Mouse (Mus musculus): ENCODE data around the gene 9930022D16Rik. TPM values are rescaled to one million over a fixed set of nuclear protein-coding genes. Genes with fewer than 3 reads are reported as not detected.
A peak's percentile ranks its signal among the peaks of the same experiment; 100 is the strongest.

Gene 9930022D16Rik
- polyA plus RNA-seq, 1 experiment from 2014 or later, result not detected

GRCm38 (mm10) chr11:109377477-109377876, 36.2 kb upstream of the 9930022D16Rik start:
- Histone ChIP-seq H3K27ac (ENCODE audit: low read depth, low read length) (peak overlapping the region; percentile 14; the same call in 1 of the 2 replicates), H3K4me1 (ENCODE audit: control insufficient read depth, insufficient read depth, low read length) (peaks cover 15% of the 10 kb centered on the region), H3K4me2 (ENCODE audit: low read length) (no peak overlapping the region), H3K4me3 (ENCODE audit: low read depth, low read length) (no peak overlapping the region), H3K27me3 (replicated peaks; ENCODE audit: control insufficient read depth, insufficient read depth, low read length) (no peaks in the 10 kb centered on the region), H3K9me3 (replicated peaks; ENCODE audit: control insufficient read depth, low read length) (no peaks in the 10 kb centered on the region), H3K9ac (ENCODE audit: low read length) (no peak overlapping the region; the same call in 1 of the 2 replicates), H3K36me3 (ENCODE audit: control insufficient read depth, insufficient read depth, low read length) (0 out of 2 replicates have a peak, but pooled peaks cover 3% of the 10 kb centered on the region)
- WGBS, result 33% methylated on average over 10 of the region's 10 CpGs
- ATAC-seq, result 0 out of 2 replicates have a peak, but pooled peaks have one; percentile 46
- DNase-seq (ENCODE audit: low spot score), result peak; percentile 25

- Histone ChIP-seq H3K27me3 (replicated peaks; ENCODE audit: control insufficient read depth, insufficient read depth, low read length) (no peaks in the 10 kb centered on the region), H3K4me2 (ENCODE audit: low read length) (no peak overlapping the region), H3K4me1 (ENCODE audit: control insufficient read depth, insufficient read depth, low read length) (peaks cover 15% of the 10 kb centered on the region), H3K4me3 (ENCODE audit: low read depth, low read length) (no peak overlapping the region), H3K36me3 (ENCODE audit: control insufficient read depth, insufficient read depth, low read length) (0 out of 2 replicates have a peak, but pooled peaks cover 3% of the 10 kb centered on the region), H3K9ac (ENCODE audit: low read length) (no peak overlapping the region), H3K9me3 (replicated peaks; ENCODE audit: control insufficient read depth, low read length) (no peaks in the 10 kb centered on the region), H3K27ac (ENCODE audit: low read depth, low read length) (no peak overlapping the region)
- ATAC-seq, result no peak
- 72% methylated on average over 7 of the region's 7 CpGs for WGBS
- DNase-seq (ENCODE audit: low spot score), result no peak
Measured at GRCm38 (mm10) chr11:109378051-109378450, 35.7 kb upstream of the 9930022D16Rik start.

DNA sequence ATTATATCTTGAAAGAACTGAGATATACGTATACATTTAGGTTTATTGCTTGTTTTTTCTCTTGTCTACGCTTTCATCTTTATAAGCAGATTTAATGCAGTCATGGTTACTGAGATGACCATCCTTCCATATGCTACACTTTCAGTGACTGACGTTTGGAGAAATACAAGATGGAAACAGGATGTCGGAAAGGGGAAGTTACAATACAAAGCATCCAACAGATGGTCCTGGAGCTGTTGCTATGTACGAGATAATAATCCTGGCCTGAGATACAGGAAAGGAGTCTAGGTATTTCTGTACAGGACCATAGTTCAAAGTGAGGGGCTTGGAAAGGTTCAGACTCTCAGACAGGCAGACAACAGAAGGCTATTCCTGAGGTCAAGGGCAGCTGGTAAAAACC, 33.1 kb upstream of the 9930022D16Rik start:
- no peak overlapping the region for H3K27ac ChIP-seq (ENCODE audit: low read depth, low read length)
- DNase-seq (ENCODE audit: low spot score) (no peak), ATAC-seq (no peak)
- H3K4me1 ChIP-seq (ENCODE audit: control insufficient read depth, insufficient read depth, low read length), result peaks cover 15% of the 10 kb centered on the region
- H3K4me3 ChIP-seq (ENCODE audit: low read depth, low read length), result no peak overlapping the region
- H3K27me3 ChIP-seq (replicated peaks; ENCODE audit: control insufficient read depth, insufficient read depth, low read length), result no peaks in the 10 kb centered on the region
- no peak overlapping the region for H3K9ac ChIP-seq (ENCODE audit: low read length)
- 82% methylated on average over 5 of the region's 5 CpGs for WGBS
- H3K4me2 ChIP-seq (ENCODE audit: low read length), result no peak overlapping the region
- no peaks in the 10 kb centered on the region for H3K9me3 ChIP-seq (replicated peaks; ENCODE audit: control insufficient read depth, low read length)
- no peaks in the 10 kb centered on the region for H3K36me3 ChIP-seq (ENCODE audit: control insufficient read depth, insufficient read depth, low read length)

DNA sequence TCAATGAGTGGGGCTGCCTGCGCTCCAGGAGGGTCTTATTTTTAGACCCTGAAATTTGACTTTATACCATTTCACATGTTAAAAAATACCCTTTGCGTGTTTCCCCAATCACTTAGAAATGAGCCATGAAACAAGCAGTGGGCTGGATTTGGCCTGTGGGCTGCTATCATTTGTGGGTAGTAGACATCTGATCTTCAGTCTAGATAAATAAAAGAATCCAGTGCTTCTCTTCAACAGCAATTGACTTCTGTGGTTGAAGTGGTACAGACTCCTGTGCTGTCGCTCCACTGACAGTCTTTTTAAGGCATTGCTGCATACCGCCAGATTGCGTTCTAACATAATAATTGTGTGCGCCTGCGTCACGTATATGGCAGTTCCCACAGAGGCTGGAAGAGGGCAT, 28.4 kb upstream of the 9930022D16Rik start:
- H3K4me3 ChIP-seq (ENCODE audit: low read depth, low read length), result no peak overlapping the region
- H3K27me3 ChIP-seq (replicated peaks; ENCODE audit: control insufficient read depth, insufficient read depth, low read length), result no peaks in the 10 kb centered on the region
- DNase-seq (ENCODE audit: low spot score) (no peak), ATAC-seq (no peak)
- 90% methylated on average over 8 of the region's 8 CpGs for WGBS
- no peak overlapping the region for H3K27ac ChIP-seq (ENCODE audit: low read depth, low read length)
- no peak overlapping the region for H3K4me2 ChIP-seq (ENCODE audit: low read length)
- H3K36me3 ChIP-seq (ENCODE audit: control insufficient read depth, insufficient read depth, low read length), result no peaks in the 10 kb centered on the region
- H3K9ac ChIP-seq (ENCODE audit: low read length), result no peak overlapping the region
- H3K4me1 ChIP-seq (ENCODE audit: control insufficient read depth, insufficient read depth, low read length), result no peaks in the 10 kb centered on the region
- no peaks in the 10 kb centered on the region for H3K9me3 ChIP-seq (replicated peaks; ENCODE audit: control insufficient read depth, low read length)

GRCm38 (mm10) chr11:109389046-109389445, 24.7 kb upstream of the 9930022D16Rik start:
- Histone ChIP-seq H3K27me3 (replicated peaks; ENCODE audit: control insufficient read depth, insufficient read depth, low read length) (no peaks in the 10 kb centered on the region), H3K36me3 (ENCODE audit: control insufficient read depth, insufficient read depth, low read length) (peaks cover 5% of the 10 kb centered on the region; the same call in 1 of the 2 replicates), H3K27ac (ENCODE audit: low read depth, low read length) (no peak overlapping the region), H3K9ac (ENCODE audit: low read length) (no peak overlapping the region), H3K4me3 (ENCODE audit: low read depth, low read length) (no peak overlapping the region), H3K9me3 (replicated peaks; ENCODE audit: control insufficient read depth, low read length) (no peaks in the 10 kb centered on the region), H3K4me2 (ENCODE audit: low read length) (no peak overlapping the region), H3K4me1 (ENCODE audit: control insufficient read depth, insufficient read depth, low read length) (no peaks in the 10 kb centered on the region)
- 92% methylated on average over 5 of the region's 5 CpGs for WGBS
- DNase-seq (ENCODE audit: low spot score), result no peak
- no peak for ATAC-seq

DNA sequence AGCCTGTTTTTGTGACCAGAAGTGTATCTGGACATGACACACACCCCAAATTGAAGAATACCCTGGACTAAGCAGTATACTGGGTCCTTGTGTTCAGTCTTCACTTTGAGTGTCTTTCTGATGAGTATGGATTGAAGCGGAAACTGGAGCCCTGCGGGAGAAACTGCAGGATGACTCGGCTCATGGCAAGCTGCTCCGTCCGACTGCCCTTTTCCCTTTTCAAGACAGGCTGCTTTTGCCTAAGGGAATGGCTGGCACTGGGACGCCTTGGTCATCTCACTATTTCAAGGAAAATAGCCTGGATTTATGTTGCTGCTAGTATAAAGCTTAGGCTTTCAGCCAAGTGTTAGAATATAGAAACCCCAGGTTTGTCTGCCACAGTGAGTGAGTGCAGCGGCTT, 22.5 kb upstream of the 9930022D16Rik start:
- no peak overlapping the region for H3K4me2 ChIP-seq (ENCODE audit: low read length)
- no peak overlapping the region for H3K27ac ChIP-seq (ENCODE audit: low read depth, low read length)
- H3K36me3 ChIP-seq (ENCODE audit: control insufficient read depth, insufficient read depth, low read length), result peaks cover 14% of the 10 kb centered on the region
- 88% methylated on average over 7 of the region's 7 CpGs for WGBS
- no peaks in the 10 kb centered on the region for H3K9me3 ChIP-seq (replicated peaks; ENCODE audit: control insufficient read depth, low read length)
- no peak for DNase-seq (ENCODE audit: low spot score)
- H3K9ac ChIP-seq (ENCODE audit: low read length), result no peak overlapping the region
- H3K4me3 ChIP-seq (ENCODE audit: low read depth, low read length), result no peak overlapping the region
- no peak for ATAC-seq
- no peaks in the 10 kb centered on the region for H3K4me1 ChIP-seq (ENCODE audit: control insufficient read depth, insufficient read depth, low read length)
- no peaks in the 10 kb centered on the region for H3K27me3 ChIP-seq (replicated peaks; ENCODE audit: control insufficient read depth, insufficient read depth, low read length)

GRCm38 (mm10) chr11:109391760-109392159, 22.0 kb upstream of the 9930022D16Rik start:
- WGBS, result 74% methylated on average over 7 of the region's 7 CpGs
- H3K27ac ChIP-seq (ENCODE audit: low read depth, low read length), result no peak overlapping the region
- no peaks in the 10 kb centered on the region for H3K27me3 ChIP-seq (replicated peaks; ENCODE audit: control insufficient read depth, insufficient read depth, low read length)
- no peak overlapping the region for H3K4me2 ChIP-seq (ENCODE audit: low read length)
- H3K4me1 ChIP-seq (ENCODE audit: control insufficient read depth, insufficient read depth, low read length), result no peaks in the 10 kb centered on the region
- peaks cover 19% of the 10 kb centered on the region for H3K36me3 ChIP-seq (ENCODE audit: control insufficient read depth, insufficient read depth, low read length)
- ATAC-seq (no peak), DNase-seq (ENCODE audit: low spot score) (no peak)
- H3K9ac ChIP-seq (ENCODE audit: low read length), result no peak overlapping the region
- H3K4me3 ChIP-seq (ENCODE audit: low read depth, low read length), result no peak overlapping the region
- H3K9me3 ChIP-seq (replicated peaks; ENCODE audit: control insufficient read depth, low read length), result no peaks in the 10 kb centered on the region

DNA sequence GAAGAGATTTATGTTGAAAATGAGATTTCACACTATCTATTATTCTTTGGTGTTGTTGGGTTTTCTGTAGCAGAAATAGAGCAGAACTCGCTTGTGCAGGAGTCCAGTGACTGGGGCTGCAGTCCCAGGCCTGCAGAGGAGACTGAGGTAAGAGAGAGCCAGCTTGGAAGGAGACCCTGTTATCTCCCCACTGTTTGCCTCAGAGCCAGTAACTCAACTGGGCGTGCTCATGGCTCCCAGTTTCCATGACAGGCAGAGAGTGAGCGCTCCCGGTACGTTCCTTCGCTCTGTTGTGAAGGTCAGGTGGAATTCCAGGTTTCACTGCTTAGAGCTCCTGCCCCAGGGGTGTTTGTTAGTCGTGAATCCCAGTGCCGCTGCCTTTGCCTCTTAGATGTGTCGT, 21.1 kb upstream of the 9930022D16Rik start:
- no peak for DNase-seq (ENCODE audit: low spot score)
- Histone ChIP-seq H3K36me3 (ENCODE audit: control insufficient read depth, insufficient read depth, low read length) (peaks cover 28% of the 10 kb centered on the region), H3K9me3 (replicated peaks; ENCODE audit: control insufficient read depth, low read length) (no peaks in the 10 kb centered on the region), H3K4me3 (ENCODE audit: low read depth, low read length) (no peak overlapping the region), H3K9ac (ENCODE audit: low read length) (no peak overlapping the region), H3K4me2 (ENCODE audit: low read length) (no peak overlapping the region), H3K27me3 (replicated peaks; ENCODE audit: control insufficient read depth, insufficient read depth, low read length) (no peaks in the 10 kb centered on the region), H3K4me1 (ENCODE audit: control insufficient read depth, insufficient read depth, low read length) (no peaks in the 10 kb centered on the region), H3K27ac (ENCODE audit: low read depth, low read length) (no peak overlapping the region)
- no peak for ATAC-seq
- WGBS, result 94% methylated on average over 9 of the region's 9 CpGs

DNA sequence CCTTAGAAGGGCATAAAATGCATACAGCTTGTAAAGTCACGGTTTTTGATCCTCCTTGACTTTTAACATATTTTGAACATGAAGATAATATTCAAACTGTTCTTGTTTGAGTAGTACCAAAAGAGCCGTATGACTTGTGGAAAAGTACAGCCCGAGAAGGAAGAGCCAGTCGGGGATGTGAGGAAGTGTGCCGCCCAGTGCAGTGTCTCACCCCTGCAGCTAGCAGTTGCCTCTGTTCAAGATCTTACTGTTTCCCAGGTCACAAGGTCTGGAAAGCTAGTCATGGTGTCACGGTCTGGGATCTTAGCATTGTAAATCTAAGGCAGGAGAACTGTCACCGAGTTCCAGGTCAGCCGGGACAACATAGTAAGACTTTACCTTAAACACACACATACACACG, 19.0 kb upstream of the 9930022D16Rik start:
- DNase-seq (ENCODE audit: low spot score), result no peak
- no peaks in the 10 kb centered on the region for H3K4me1 ChIP-seq (ENCODE audit: control insufficient read depth, insufficient read depth, low read length)
- 93% methylated on average over 9 of the region's 9 CpGs for WGBS
- H3K9ac ChIP-seq (ENCODE audit: low read length), result no peak overlapping the region
- H3K27ac ChIP-seq (ENCODE audit: low read depth, low read length), result no peak overlapping the region
- H3K36me3 ChIP-seq (ENCODE audit: control insufficient read depth, insufficient read depth, low read length), result peaks cover 42% of the 10 kb centered on the region
- no peaks in the 10 kb centered on the region for H3K27me3 ChIP-seq (replicated peaks; ENCODE audit: control insufficient read depth, insufficient read depth, low read length)
- no peak overlapping the region for H3K4me3 ChIP-seq (ENCODE audit: low read depth, low read length)
- no peaks in the 10 kb centered on the region for H3K9me3 ChIP-seq (replicated peaks; ENCODE audit: control insufficient read depth, low read length)
- no peak for ATAC-seq
- H3K4me2 ChIP-seq (ENCODE audit: low read length), result no peak overlapping the region
